Mouse (Mus musculus): Measurements from ENCODE around the gene Gja5.
"Not testable (repeated sequence)": the region's sequence is repeated elsewhere in the genome, so short reads cannot be mapped to it uniquely, and the experiment has no call there.

Gja5 gene

DNA sequence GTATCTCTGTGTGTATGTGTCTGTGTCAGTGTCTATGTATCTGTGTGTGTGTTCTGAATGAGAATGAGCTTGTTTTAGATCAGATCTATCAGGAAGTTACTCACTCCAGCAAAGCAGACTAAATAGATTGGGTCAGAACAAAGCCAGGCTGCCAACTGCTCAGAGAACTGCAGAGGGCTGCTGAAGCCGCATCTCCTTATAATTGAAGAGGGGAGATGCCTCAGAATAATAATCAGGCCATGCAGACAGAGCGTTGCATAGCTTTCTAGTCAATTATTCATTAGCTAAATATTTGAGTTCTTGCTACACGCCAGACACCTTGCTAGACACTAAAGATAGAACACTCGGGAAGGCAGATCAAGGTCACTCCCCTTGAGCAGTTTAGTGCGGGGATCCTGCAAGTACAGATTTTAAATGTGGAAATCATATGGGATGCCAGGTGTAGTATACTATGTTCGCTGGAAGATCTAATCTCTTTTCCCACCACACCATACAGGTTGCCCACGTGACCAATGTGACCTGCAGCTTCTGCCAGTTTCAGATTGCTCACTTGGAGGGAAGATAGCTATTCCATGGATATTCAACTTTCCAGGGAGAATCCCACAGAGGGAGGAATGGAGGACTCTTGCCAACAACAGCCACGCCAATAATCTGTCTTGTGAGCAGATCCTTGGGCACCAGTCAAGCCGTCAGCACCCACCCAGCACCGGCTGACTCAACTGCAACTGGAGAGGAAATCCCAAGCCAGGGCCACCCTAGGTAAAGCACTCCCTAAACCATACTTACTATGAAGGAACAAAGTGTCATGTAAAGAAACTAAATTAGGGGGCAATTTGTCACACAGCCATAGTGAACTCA lies 196.5 kb downstream of the Gja5 start:
- no peak for DNase-seq (ENCODE audit: low read depth, low spot score)

GRCm38 (mm10) chr3:97103946-97104345 lies 199.5 kb downstream of the Gja5 start:
- DNase-seq (ENCODE audit: low read depth, low spot score) = not testable (repeated sequence)

- DNase-seq (ENCODE audit: low read depth, low spot score) = no peak
Measured at GRCm38 (mm10) chr3:97104696-97105430, 200.4 kb downstream of the Gja5 start.

GRCm38 (mm10) chr3:97117511-97117910 lies 213.0 kb downstream of the Gja5 start:
- no peak for DNase-seq (ENCODE audit: low read depth, low spot score)

DNA sequence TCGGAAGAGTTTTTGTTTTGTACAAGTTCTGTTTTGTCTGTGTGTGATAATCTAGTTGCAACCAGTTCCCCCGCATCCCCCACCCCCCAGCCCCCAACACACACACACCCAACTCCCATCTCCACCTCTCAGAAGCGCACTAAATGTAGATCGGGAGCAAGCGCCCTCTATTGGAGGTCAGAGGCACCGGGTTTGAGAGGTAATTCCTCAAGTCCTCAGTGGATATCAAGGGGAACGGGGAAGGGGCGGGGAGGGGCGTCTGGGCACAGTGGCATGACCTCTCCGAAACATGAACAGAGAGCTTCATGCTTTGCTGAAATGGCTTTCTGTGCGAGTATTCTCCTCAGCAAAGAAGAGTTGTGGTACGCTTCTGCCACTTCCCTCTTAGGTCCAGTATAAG lies 213.8 kb downstream of the Gja5 start:
- DNase-seq (ENCODE audit: low read depth, low spot score) = peak; percentile 87

GRCm38 (mm10) chr3:97124193-97124592 lies 219.7 kb downstream of the Gja5 start:
- DNase-seq (ENCODE audit: low read depth, low spot score) = peak; percentile 81
